Mouse (Mus musculus) stomach, postnatal 0 days (tissue): Measurements from ENCODE around the gene Abcb1b. TPM values are rescaled to one million over a fixed set of nuclear protein-coding genes. Genes with fewer than 3 reads are reported as not detected.

Experiments
- ATAC-seq: fragments of 200-750 bp; cut with Nextera tagmentation; 2 replicates; pipeline ENCODE4 v1.8.0; 2017; ENCODE audit not compliant: low FRiP score, low TSS enrichment
- DNase-seq: peaks from one replicate; pipeline ENCODE4 v3.0.0-alpha.2; 2016; ENCODE audit warnings: low spot score
- H3K27ac ChIP-seq: fragments of 300-500 bp; sonication (generic); replicated peaks from 2 replicates; pipeline ENCODE4 v1.5.1; 2014; ENCODE audit warnings: mild to moderate bottlenecking, control low read depth
- H3K27me3 ChIP-seq: fragments of 300-500 bp; sonication (generic); 2 replicates; pipeline ENCODE4 v1.6.1; 2014; ENCODE audit warnings: low read length; ENCODE audit not compliant: control insufficient read depth, insufficient read depth
- H3K36me3 ChIP-seq: fragments of 300-500 bp; sonication (generic); 2 replicates; pipeline ENCODE4 v1.6.1; 2014; ENCODE audit warnings: low read length, mixed read lengths; ENCODE audit not compliant: control insufficient read depth, insufficient read depth
- H3K4me1 ChIP-seq: fragments of 300-500 bp; sonication (generic); replicated peaks from 2 replicates; pipeline ENCODE4 v1.6.1; 2014; ENCODE audit warnings: antibody characterized with exemption; ENCODE audit not compliant: control insufficient read depth, insufficient read depth
- H3K4me2 ChIP-seq: fragments of 300-500 bp; sonication (generic); replicated peaks from 2 replicates; pipeline ENCODE4 v1.6.1; 2014; ENCODE audit warnings: low read depth, mild to moderate bottlenecking, control low read depth, moderate library complexity
- H3K4me3 ChIP-seq: fragments of 300-500 bp; sonication (generic); 2 replicates; pipeline ENCODE4 v1.5.1; 2014; ENCODE audit warnings: low read depth, low read length, control low read depth
- H3K9ac ChIP-seq: fragments of 300-500 bp; sonication (generic); 2 replicates; pipeline ENCODE4 v1.6.1; 2014; ENCODE audit warnings: mild to moderate bottlenecking, low read length, control low read depth, mixed read lengths
- H3K9me3 ChIP-seq: fragments of 300-500 bp; sonication (generic); 2 replicates; pipeline ENCODE4 v1.6.1; 2016; ENCODE audit warnings: low read length; ENCODE audit not compliant: control insufficient read depth
- CTCF ChIP-seq: IDR thresholded peaks from 2 replicates; pipeline ENCODE4 v1.5.1; 2016; ENCODE audit warnings: antibody characterized with exemption, low read depth, mild to moderate bottlenecking, moderate library complexity
- EP300 ChIP-seq: optimal IDR thresholded peaks from 2 replicates; pipeline ENCODE3; 2016; ENCODE audit warnings: antibody characterized with exemption
- WGBS: fragments of 180-500 bp; shearing (Covaris S2); extraction: QIAGEN DNeasy Blood & Tissue Kit; methylation state at CpG from one replicate; pipeline ENCODE4 v1.1.7; 2014; 5-methylcytosine and 5-hydroxymethylcytosine counted together
- polyA plus RNA-seq: library from polyadenylated mRNA; unstranded; fragments of >200 nt; fragmentation: Nextera tagmentation; extraction: Ambion mirVana; gene quantifications from 2 replicates; pipeline ENCODE4 v1.2.1, GENCODE M21; 2015

The Abcb1b gene
- polyA plus RNA-seq, 1 experiment from 2014 or later, result 2.6 TPM

DNA sequence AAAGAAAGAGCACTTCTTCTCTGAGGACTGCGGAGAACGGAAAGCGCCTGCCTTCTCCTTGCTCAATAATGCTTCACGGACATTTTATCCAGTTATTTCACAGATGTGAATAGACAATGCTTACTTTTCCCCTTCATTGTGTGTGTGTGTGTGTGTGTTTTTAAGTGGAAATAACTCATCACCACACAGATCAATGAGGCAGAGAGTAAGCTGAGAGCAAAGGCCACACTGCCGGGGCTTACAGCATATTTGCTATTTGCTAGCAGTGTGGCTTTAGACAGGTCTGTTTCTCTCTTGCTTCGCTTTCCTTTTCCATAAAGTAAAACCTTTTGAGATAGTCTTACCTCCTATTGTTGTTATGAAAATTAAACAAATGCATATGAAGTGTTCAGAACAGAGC, 106.6 kb downstream of the Abcb1b start:
- Histone ChIP-seq H3K27ac (no peak overlapping the region), H3K9me3 (no peaks in the 10 kb centered on the region), H3K4me1 (no peaks in the 10 kb centered on the region), H3K27me3 (no peaks in the 10 kb centered on the region), H3K4me3 (no peak overlapping the region), H3K36me3 (no peaks in the 10 kb centered on the region), H3K9ac (no peak overlapping the region), H3K4me2 (no peak overlapping the region)
- DNase-seq (no peak), ATAC-seq (no peak)
- TF ChIP-seq CTCF, result no peak
- TF ChIP-seq EP300, result no peak
- WGBS, result 60% methylated on average over 6 of the region's 6 CpGs

DNA sequence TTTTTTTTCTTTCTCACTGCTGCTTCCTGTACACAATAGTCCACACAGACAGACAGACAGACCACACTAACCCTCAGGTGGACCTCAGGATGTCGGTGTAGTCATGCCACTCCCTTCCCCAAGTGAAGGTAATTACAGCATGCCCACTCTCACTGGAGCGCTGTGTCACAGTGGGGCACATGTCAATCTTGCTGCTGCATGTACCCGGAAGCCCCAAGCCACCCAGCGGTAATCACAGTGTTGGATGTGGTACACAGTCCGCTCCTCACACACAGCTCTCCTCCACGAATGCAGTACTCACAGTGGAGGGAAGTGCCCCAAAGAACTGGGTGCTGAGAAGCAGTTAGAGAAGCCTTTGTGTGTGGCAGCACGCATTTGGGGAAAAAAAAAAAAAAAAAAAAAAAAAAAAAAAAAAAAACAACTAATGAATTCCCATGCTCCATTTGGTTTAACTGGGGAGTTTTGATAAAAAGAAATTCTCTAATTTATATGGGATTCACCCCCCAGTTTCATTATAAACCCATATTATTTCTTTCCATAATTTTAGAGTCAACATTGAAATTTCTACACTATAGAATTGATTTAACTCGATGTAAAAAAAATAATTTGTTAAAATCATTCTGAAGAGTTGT, 113.7 kb downstream of the Abcb1b start:
- no peak for TF ChIP-seq EP300
- no peak for TF ChIP-seq CTCF
- DNase-seq, result no peak
- Histone ChIP-seq H3K27me3 (no peaks in the 10 kb centered on the region), H3K4me2 (no peak overlapping the region), H3K36me3 (no peaks in the 10 kb centered on the region), H3K9ac (no peak overlapping the region), H3K4me3 (no peak overlapping the region), H3K9me3 (no peaks in the 10 kb centered on the region), H3K27ac (no peak overlapping the region), H3K4me1 (no peaks in the 10 kb centered on the region)
- ATAC-seq, result no peak
- WGBS, result 79% methylated on average over 8 of the region's 8 CpGs

Other genes starting within 250 kb of the Abcb1b start
- 0.93 TPM in 2 replicates for gene Rundc3b, start 175.2 kb upstream of the Abcb1b start, polyA plus RNA-seq
- 0.85 and 1.8 TPM in 2 replicates for gene Abcb1a, start 138.1 kb upstream of the Abcb1b start, polyA plus RNA-seq
- gene Abcb4, start 95.6 kb downstream of the Abcb1b start, polyA plus RNA-seq, result 0.21 and 0.23 TPM in 2 replicates
- 95.4 and 99.6 TPM in 2 replicates for gene Crot, start 199.2 kb downstream of the Abcb1b start, polyA plus RNA-seq